Mouse (Mus musculus): ENCODE data around the gene Gkap1.
A peak's percentile ranks its signal among the peaks of the same experiment; 100 is the strongest.

DNA sequence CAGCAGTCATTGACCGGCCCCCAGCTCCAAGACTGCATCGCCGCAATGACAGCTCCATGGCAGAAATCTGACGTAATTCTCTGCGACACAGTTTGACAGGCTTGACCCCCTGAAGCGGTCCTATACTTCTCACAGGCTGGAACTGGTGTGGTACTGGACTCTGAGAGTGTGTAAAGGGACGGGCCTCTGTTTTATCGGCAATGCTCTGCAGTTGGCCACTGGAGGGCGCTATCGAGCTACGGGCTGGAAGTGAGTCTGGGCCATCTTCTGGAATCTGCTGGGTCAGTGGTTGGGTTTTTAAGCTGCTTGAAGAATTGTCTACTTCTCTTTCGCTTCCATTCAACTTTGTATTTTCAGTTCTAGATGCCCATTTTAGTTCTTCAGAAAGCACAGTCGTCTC lies 12.3 kb upstream of the Gkap1 start:
- no peak for TF ChIP-seq EP300 (IDR thresholded peaks at IDR 0.05)
- peak; percentile 99 for TF ChIP-seq CTCF (IDR thresholded peaks at IDR 0.05)

Measured in lung, postnatal 0 days (tissue).